Mouse (Mus musculus): ENCODE data around the gene Fam57b. TPM values are rescaled to one million over a fixed set of nuclear protein-coding genes. Genes with fewer than 3 reads are reported as not detected.
A peak's percentile ranks its signal among the peaks of the same experiment; 100 is the strongest.

Gene Fam57b
- polyA plus RNA-seq, 1 experiment = 2.9 TPM

DNA sequence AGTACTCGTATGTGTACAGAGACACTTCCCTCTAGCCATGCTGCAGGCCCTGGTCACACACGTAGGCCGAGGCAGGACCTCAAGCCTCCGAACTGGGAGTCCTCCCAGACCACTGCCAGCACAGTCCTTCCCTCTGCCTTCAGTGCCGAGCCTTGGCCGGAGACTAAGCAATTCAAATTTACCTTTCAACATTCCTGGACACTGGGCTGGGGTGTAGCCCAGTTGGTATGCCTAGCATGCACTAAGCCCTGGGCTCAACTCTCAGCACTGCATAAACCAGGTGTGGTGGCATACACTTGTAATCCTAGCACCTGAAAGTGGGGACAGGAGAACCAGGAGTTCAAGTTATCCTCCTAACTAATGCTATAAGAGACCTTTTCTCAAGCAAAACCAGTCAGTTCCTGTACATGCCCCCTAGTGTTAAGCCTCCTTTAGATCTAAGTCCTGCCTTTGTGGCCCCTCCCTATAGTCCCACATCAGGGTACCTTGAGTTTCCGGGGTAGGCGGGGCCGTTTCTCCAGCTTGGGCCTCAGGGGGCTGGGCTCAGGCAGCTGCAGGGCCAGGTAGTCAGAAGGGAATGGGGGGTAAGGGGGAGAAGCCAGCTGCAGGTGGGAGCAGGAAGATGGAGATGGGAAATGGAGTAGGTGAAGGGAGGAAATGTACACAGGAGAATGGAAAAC is 59.4 kb downstream of the Fam57b start:
- WGBS = 74% methylated on average over 9 of the region's 9 CpGs
- Histone ChIP-seq H3K4me1 (replicated peaks; ENCODE audit: control insufficient read depth, insufficient read depth, low read length) (peaks cover 16% of the 10 kb centered on the region), H3K27me3 (ENCODE audit: control insufficient read depth, insufficient read depth, low read length) (no peaks in the 10 kb centered on the region), H3K4me3 (ENCODE audit: control insufficient read depth, insufficient read depth, low read length) (no peak overlapping the region), H3K36me3 (ENCODE audit: control insufficient read depth, insufficient read depth, low read length) (peaks cover 34% of the 10 kb centered on the region), H3K27ac (ENCODE audit: control insufficient read depth, insufficient read depth, low read length) (no peak overlapping the region)
- peak; percentile 69 for DNase-seq
- TF ChIP-seq CTCF (IDR thresholded peaks at IDR 0.05; ENCODE audit: borderline replicate concordance, control insufficient read depth, extremely low read depth, insufficient read depth, low read length, poor library complexity) (no peak), POLR2A (IDR thresholded peaks at IDR 0.05; ENCODE audit: control insufficient read depth, extremely low read depth, insufficient read depth, low read length, poor library complexity) (no peak)

DNA sequence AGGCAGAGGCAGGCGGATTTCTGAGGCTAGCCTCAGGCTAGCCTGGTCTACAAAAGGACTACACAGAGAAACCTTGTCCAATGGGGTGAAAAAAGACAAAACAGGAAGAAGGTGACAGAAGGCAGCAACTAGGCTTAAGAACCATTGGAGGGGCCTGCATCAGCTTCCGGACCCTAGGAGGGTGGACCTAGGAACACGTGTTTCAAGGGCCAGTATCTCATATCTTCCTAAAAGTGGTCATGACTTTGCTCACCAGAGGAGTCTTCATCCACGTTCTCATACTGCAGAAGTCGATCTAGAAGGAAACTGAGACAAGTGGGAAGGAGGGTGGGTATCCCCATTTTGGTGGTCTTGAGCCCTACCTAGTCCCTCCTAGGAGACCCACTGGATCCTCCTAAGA is 63.5 kb downstream of the Fam57b start:
- Histone ChIP-seq H3K36me3 (ENCODE audit: control insufficient read depth, insufficient read depth, low read length) (peaks cover 5% of the 10 kb centered on the region; the same call in 1 of the 2 replicates), H3K27me3 (ENCODE audit: control insufficient read depth, insufficient read depth, low read length) (no peaks in the 10 kb centered on the region), H3K4me1 (replicated peaks; ENCODE audit: control insufficient read depth, insufficient read depth, low read length) (peaks cover 35% of the 10 kb centered on the region), H3K27ac (ENCODE audit: control insufficient read depth, insufficient read depth, low read length) (no peak overlapping the region), H3K4me3 (ENCODE audit: control insufficient read depth, insufficient read depth, low read length) (peak overlapping the region; percentile 80)
- no peak for TF ChIP-seq POLR2A (IDR thresholded peaks at IDR 0.05; ENCODE audit: control insufficient read depth, extremely low read depth, insufficient read depth, low read length, poor library complexity)
- TF ChIP-seq CTCF (IDR thresholded peaks at IDR 0.05; ENCODE audit: borderline replicate concordance, control insufficient read depth, extremely low read depth, insufficient read depth, low read length, poor library complexity) = no peak
- no peak for DNase-seq
- WGBS = 46% methylated on average over 5 of the region's 5 CpGs

DNA sequence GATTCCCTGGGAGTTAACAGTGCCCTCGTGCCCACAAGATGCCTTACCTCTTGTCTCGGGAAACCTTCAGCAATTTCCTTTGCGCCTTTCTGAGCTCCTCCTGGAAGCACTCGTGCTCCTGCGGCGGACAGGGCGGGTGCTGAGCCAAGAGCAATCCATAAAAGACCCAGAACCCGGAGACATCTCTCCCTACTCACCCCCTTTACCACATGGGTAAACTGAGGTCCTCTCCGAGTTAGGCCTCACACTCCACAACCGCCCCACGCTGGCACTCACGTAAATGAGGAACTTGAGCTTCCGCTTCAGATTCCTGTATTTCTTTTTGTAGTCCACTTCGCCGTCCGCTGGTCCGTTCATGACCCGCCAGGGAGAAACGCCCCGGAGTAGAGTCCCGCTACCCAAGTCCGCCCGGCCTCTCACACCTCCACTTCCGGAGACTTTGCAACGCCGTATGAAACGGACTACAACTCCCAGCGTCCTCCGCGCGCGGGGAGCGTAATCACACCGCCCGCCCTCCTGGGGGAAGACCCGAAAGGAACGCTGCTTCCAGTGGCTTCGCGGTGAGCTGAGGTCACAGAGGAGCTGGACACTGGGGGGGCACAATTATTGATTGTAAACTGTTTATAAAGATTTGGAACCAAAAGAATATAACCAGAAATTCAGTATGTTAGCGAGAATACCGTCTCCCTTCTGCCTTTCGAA is 64.1 kb downstream of the Fam57b start, which contains the start of gene Hirip3:
Hirip3 (plus strand) TSS at position 544 of the 702 bp plus-strand sequence.
- H3K36me3 ChIP-seq (ENCODE audit: control insufficient read depth, insufficient read depth, low read length) = no peaks in the 10 kb centered on the region; the same call in 1 of the 2 replicates
- no peak for TF ChIP-seq CTCF (IDR thresholded peaks at IDR 0.05; ENCODE audit: borderline replicate concordance, control insufficient read depth, extremely low read depth, insufficient read depth, low read length, poor library complexity)
- 0 out of 2 replicates have a peak, but pooled peaks have one; percentile 7 for TF ChIP-seq POLR2A (IDR thresholded peaks at IDR 0.05; ENCODE audit: control insufficient read depth, extremely low read depth, insufficient read depth, low read length, poor library complexity)
- WGBS = under 1% methylated on average over 42 of the region's 42 CpGs
- H3K27ac ChIP-seq (ENCODE audit: control insufficient read depth, insufficient read depth, low read length) = peak within 1 kb of the TSS; percentile 65
- peaks cover 35% of the 10 kb centered on the region for H3K4me1 ChIP-seq (replicated peaks; ENCODE audit: control insufficient read depth, insufficient read depth, low read length)
- peak; percentile 95 for DNase-seq
- H3K4me3 ChIP-seq (ENCODE audit: control insufficient read depth, insufficient read depth, low read length) = peak within 1 kb of the TSS; percentile 80
- H3K27me3 ChIP-seq (ENCODE audit: control insufficient read depth, insufficient read depth, low read length) = no peaks in the 10 kb centered on the region

DNA sequence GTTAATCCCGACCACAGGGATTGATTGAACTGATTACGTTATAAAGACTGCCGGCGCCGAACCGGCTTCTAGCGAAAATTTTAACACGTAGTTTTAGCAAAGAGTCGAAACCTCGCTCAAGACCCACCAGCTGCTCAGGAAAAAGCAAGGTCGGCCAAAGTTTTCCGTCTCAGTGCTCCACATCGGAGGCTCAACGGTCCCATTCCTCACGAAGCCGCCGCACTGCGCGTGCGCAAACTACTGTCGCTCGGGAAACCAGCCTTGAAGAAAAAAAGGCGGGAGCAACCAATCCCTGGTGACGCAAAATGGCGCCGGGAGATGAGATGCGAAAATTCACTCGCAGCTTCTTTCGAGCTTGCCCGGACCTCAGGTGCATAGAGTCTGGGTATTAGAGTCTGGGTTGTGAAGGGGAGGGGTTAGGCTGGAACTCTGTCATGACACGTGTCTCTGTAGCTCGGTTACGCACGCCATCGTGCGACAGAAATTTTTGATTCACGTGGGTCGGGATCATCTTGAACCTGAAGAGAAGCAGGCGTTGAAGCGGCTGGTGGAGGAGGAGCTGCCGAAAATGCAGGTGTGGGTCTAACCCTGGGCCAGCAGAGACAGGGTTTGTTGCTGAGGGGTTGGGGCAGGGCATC is 64.8 kb downstream of the Fam57b start, which contains the start of gene Ino80e:
Ino80e (minus strand) TSS at position 231 of the 638 bp plus-strand sequence.
- Histone ChIP-seq H3K27me3 (ENCODE audit: control insufficient read depth, insufficient read depth, low read length) (no peaks in the 10 kb centered on the region), H3K4me3 (ENCODE audit: control insufficient read depth, insufficient read depth, low read length) (peak within 1 kb of the TSS; percentile 80), H3K4me1 (replicated peaks; ENCODE audit: control insufficient read depth, insufficient read depth, low read length) (peaks cover 29% of the 10 kb centered on the region), H3K36me3 (ENCODE audit: control insufficient read depth, insufficient read depth, low read length) (0 out of 2 replicates have a peak, but pooled peaks cover 5% of the 10 kb centered on the region), H3K27ac (ENCODE audit: control insufficient read depth, insufficient read depth, low read length) (peak within 1 kb of the TSS; percentile 65)
- WGBS = under 1% methylated on average over 41 of the region's 41 CpGs
- peak; percentile 88 for DNase-seq
- TF ChIP-seq CTCF (IDR thresholded peaks at IDR 0.05; ENCODE audit: borderline replicate concordance, control insufficient read depth, extremely low read depth, insufficient read depth, low read length, poor library complexity) (0 out of 2 replicates have a peak, but pooled peaks have one; percentile 35), POLR2A (IDR thresholded peaks at IDR 0.05; ENCODE audit: control insufficient read depth, extremely low read depth, insufficient read depth, low read length, poor library complexity) (peak; percentile 33; the same call in 1 of the 2 replicates)

DNA sequence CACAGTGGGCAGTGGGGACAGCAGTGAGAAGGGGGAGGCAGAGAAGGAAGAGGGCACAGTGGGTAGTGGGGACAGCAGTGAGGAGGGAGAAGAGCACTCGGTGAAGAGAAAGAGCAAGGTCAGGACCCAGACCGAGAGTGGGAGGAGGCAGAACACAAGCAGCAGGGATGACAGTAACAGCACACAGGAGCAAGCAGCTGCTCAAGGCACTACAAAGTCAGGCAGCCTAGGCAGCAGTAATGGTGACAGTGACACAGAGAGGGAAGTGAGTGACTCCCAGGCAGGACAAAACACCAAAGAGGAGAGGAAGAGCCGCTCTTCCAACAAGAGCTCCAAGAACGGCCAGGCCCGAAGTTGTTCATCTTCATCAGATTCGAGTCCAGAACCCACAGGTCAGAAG is 66.3 kb downstream of the Fam57b start:
- no peak overlapping the region for H3K4me3 ChIP-seq (ENCODE audit: control insufficient read depth, insufficient read depth, low read length)
- no peak for TF ChIP-seq POLR2A (IDR thresholded peaks at IDR 0.05; ENCODE audit: control insufficient read depth, extremely low read depth, insufficient read depth, low read length, poor library complexity)
- no peak for TF ChIP-seq CTCF (IDR thresholded peaks at IDR 0.05; ENCODE audit: borderline replicate concordance, control insufficient read depth, extremely low read depth, insufficient read depth, low read length, poor library complexity)
- 82% methylated on average over 6 of the region's 6 CpGs for WGBS
- H3K27ac ChIP-seq (ENCODE audit: control insufficient read depth, insufficient read depth, low read length) = no peak overlapping the region
- no peaks in the 10 kb centered on the region for H3K27me3 ChIP-seq (ENCODE audit: control insufficient read depth, insufficient read depth, low read length)
- peaks cover 7% of the 10 kb centered on the region; the same call in 1 of the 2 replicates for H3K36me3 ChIP-seq (ENCODE audit: control insufficient read depth, insufficient read depth, low read length)
- no peak for DNase-seq
- peaks cover 26% of the 10 kb centered on the region for H3K4me1 ChIP-seq (replicated peaks; ENCODE audit: control insufficient read depth, insufficient read depth, low read length)

DNA sequence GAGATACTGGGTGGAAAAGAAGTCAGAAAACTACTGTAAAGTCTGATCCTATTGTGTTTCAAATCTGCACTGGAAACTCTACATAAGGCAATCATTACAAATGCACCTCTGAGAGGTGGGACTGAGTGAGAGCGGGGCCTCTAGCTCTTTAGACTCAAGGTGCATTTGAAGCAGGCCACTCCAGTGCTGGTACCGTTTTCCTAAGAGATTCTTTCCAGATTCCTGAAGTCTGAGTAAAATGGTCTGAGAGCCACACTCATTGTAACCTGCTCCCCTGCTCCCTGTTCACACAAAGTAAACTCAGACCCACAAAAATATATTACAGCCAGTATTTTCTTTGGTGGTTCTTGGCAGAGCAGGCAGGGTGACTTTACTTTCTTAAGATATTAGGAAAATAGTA is 70.1 kb downstream of the Fam57b start:
- Histone ChIP-seq H3K27ac (ENCODE audit: control insufficient read depth, insufficient read depth, low read length) (no peak overlapping the region), H3K36me3 (ENCODE audit: control insufficient read depth, insufficient read depth, low read length) (peaks cover 42% of the 10 kb centered on the region), H3K4me3 (ENCODE audit: control insufficient read depth, insufficient read depth, low read length) (no peak overlapping the region), H3K27me3 (ENCODE audit: control insufficient read depth, insufficient read depth, low read length) (no peaks in the 10 kb centered on the region), H3K4me1 (replicated peaks; ENCODE audit: control insufficient read depth, insufficient read depth, low read length) (peaks cover 19% of the 10 kb centered on the region)
- 92% methylated on average over 2 of the region's 2 CpGs for WGBS
- DNase-seq = no peak
- TF ChIP-seq POLR2A (IDR thresholded peaks at IDR 0.05; ENCODE audit: control insufficient read depth, extremely low read depth, insufficient read depth, low read length, poor library complexity) (no peak), CTCF (IDR thresholded peaks at IDR 0.05; ENCODE audit: borderline replicate concordance, control insufficient read depth, extremely low read depth, insufficient read depth, low read length, poor library complexity) (no peak)

All from thymus, adult 2 months (tissue).